Mouse (Mus musculus) G1E-ER4 (cell line): Measurements from ENCODE around the gene 1700003F12Rik. TPM values are rescaled to one million over a fixed set of nuclear protein-coding genes. Genes with fewer than 3 reads are reported as not detected.

ENCODE experiments used
- GATA1 ChIP-seq: IDR thresholded peaks from one replicate; pipeline ENCODE4 v1.8.0; 2012; ENCODE audit warnings: low read length, inconsistent platforms
- polyA plus RNA-seq: library from polyadenylated mRNA; stranded (reverse); fragments of >175 nt; gene quantifications from 2 replicates; pipeline ENCODE4 v1.2.3, GENCODE M21; 2012

The 1700003F12Rik gene
- polyA plus RNA-seq = 0.27 TPM in 1 of 2 replicates, not detected in the other

GRCm38 (mm10) chr2:154546711-154547110, at the start of gene 1700003F12Rik:
Gene 1700003F12Rik, plus strand, starts transcription at chr2:154547085.
- TF ChIP-seq GATA1 = no peak

- no peak for TF ChIP-seq GATA1
These were observed 48.3 kb upstream of the 1700003F12Rik start for GRCm38 (mm10) chr2:154498571-154498970.

GRCm38 (mm10) chr2:154499717-154500247, 47.1 kb upstream of the 1700003F12Rik start:
- TF ChIP-seq GATA1 = no peak

- no peak for TF ChIP-seq GATA1
These were observed 46.1 kb upstream of the 1700003F12Rik start for GRCm38 (mm10) chr2:154500758-154501157.

GRCm38 (mm10) chr2:154507076-154507475, 39.8 kb upstream of the 1700003F12Rik start:
- TF ChIP-seq GATA1 = no peak

- no peak for TF ChIP-seq GATA1
These were observed 39.2 kb upstream of the 1700003F12Rik start for GRCm38 (mm10) chr2:154507566-154508283.

DNA sequence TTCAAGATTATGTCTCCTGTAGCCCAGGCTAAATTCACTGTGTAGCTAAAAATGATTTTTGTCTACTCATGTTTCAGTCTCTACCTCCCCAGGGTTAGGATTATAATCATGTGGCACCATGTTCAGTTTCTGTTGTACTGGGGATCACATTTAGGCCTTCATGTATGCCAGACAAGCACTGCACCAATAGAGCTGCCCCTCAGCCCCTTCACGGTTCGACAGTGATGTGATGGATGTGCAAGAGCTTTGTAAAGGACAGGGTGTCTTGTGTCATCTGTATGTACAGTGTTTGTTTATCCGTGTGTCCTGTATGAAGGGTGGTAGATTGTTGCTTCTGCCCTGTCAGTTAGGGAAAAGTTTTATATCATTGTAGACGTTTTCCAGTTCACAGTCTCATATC, 38.4 kb upstream of the 1700003F12Rik start:
- no peak for TF ChIP-seq GATA1

GRCm38 (mm10) chr2:154510141-154510540, 36.7 kb upstream of the 1700003F12Rik start:
- no peak for TF ChIP-seq GATA1

GRCm38 (mm10) chr2:154516944-154517343, 29.9 kb upstream of the 1700003F12Rik start:
- no peak for TF ChIP-seq GATA1

DNA sequence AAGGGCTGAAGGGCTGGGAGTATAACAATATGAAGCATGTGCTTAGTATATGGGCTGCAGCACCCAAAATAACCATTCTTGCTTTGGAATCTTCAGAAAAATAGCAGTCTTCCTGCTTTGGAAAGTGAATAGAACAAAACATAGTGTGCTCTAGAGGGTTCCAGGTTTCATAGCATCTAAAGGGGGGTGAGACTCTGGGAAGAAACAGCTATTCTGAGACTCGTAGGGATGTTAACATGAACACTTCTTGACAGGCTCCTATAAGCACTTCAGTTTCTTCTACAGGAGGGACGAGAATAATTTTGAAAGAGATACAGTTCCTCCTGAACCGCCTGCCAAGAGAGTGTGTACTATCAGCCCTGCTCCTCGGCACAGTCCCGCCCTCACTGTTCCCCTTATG, 29.5 kb upstream of the 1700003F12Rik start:
- no peak for TF ChIP-seq GATA1

- TF ChIP-seq GATA1 = no peak
These were observed 25.4 kb upstream of the 1700003F12Rik start for GRCm38 (mm10) chr2:154521449-154521848.

GRCm38 (mm10) chr2:154522334-154522733, 24.6 kb upstream of the 1700003F12Rik start:
- no peak for TF ChIP-seq GATA1

DNA sequence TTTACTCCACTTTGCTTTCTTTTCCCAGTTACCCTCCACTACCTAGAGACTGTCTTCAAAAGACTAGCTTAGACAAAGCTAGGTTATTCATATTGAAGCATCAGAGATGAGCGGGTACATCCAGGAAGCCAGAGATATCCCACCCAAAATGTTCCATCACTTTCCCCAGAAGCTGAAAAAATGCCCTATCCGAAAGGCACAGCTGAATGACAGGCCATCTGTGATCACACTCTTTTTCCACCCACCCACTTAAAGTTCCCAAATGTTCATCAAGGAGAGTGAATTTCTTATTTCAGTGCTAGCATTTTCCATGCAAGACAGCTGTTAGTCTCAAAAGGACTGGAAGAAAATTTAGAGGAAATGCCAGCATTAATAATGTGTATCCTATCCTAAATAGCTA, 21.6 kb upstream of the 1700003F12Rik start:
- TF ChIP-seq GATA1 = no peak

GRCm38 (mm10) chr2:154526531-154526930, 20.4 kb upstream of the 1700003F12Rik start:
- TF ChIP-seq GATA1 = no peak

DNA sequence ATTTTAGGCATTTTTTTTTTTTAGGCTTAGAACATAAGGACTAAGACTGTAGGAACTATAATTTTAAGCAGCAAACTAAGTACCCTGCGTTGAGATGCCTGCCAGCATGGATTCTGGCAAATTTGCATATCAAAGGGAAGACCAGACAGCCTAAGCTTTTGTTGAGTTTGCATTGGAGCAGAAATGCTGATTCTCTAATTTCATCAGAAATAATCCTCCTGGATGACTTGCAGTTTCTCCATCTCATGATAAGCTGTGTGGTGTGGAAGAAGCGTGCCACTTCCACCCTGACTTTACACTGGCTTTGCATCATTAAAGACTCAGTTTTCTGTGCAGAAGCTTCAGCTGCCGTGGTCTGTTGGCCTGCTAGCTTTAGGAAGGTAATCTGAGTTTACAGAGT, 14.0 kb upstream of the 1700003F12Rik start:
- TF ChIP-seq GATA1 = no peak

- no peak for TF ChIP-seq GATA1
These were observed 12.1 kb upstream of the 1700003F12Rik start for GRCm38 (mm10) chr2:154534704-154535270.

- TF ChIP-seq GATA1 = no peak
These were observed 8.6 kb upstream of the 1700003F12Rik start for GRCm38 (mm10) chr2:154538310-154538709.
